Mouse (Mus musculus) embryonic facial prominence, embryonic 10.5 days (tissue): ENCODE measurements around the gene Slc24a4. TPM values are rescaled to one million over a fixed set of nuclear protein-coding genes. Genes with fewer than 3 reads are reported as not detected.
"Not testable (repeated sequence)": the region's sequence is repeated elsewhere in the genome, so short reads cannot be mapped to it uniquely, and the experiment has no call there.

Experiments used
- DNase-seq: peaks from one replicate; pipeline ENCODE4 v3.0.0-alpha.2; 2017; ENCODE audit warnings: low spot score
- H3K27ac ChIP-seq: fragments of 300-500 bp; sonication (generic); replicated peaks from 2 replicates; pipeline ENCODE4 v1.5.1; 2016; ENCODE audit warnings: mild to moderate bottlenecking
- H3K27me3 ChIP-seq: fragments of 300-500 bp; sonication (generic); replicated peaks from 2 replicates; pipeline ENCODE4 v1.6.1; 2016; ENCODE audit warnings: low read depth, mild to moderate bottlenecking; ENCODE audit not compliant: poor library complexity, severe bottlenecking
- H3K36me3 ChIP-seq: fragments of 300-500 bp; sonication (generic); replicated peaks from 2 replicates; pipeline ENCODE4 v1.6.1; 2016; ENCODE audit warnings: mild to moderate bottlenecking, moderate library complexity
- H3K4me1 ChIP-seq: fragments of 300-500 bp; sonication (generic); 2 replicates; pipeline ENCODE4 v1.6.1; 2016
- H3K4me3 ChIP-seq: fragments of 300-500 bp; sonication (generic); 2 replicates; pipeline ENCODE4 v1.5.1; 2016; ENCODE audit warnings: mild to moderate bottlenecking, moderate library complexity
- H3K9me3 ChIP-seq: fragments of 300-500 bp; sonication (generic); 2 replicates; pipeline ENCODE4 v1.6.1; 2016; ENCODE audit warnings: mild to moderate bottlenecking
- WGBS: fragments of 180-500 bp; shearing (Covaris S2); methylation state at CpG from one replicate; pipeline ENCODE4 v1.1.7; 2016; 5-methylcytosine and 5-hydroxymethylcytosine counted together
- polyA plus RNA-seq: library from polyadenylated mRNA; unstranded; fragments of >200 nt; fragmentation: Nextera tagmentation; extraction: Ambion mirVana; gene quantifications from 2 replicates; pipeline ENCODE4 v1.2.1, GENCODE M21; 2016

The Slc24a4 gene
- polyA plus RNA-seq, 1 experiment from 2014 or later = 0.05 TPM

GRCm38 (mm10) chr12:102261933-102262396 is 133.4 kb downstream of the Slc24a4 start:
- H3K27ac ChIP-seq = peak overlapping the region; percentile 26; the same call in 1 of the 2 replicates
- peaks cover 24% of the 10 kb centered on the region for H3K4me1 ChIP-seq
- no peaks in the 10 kb centered on the region for H3K36me3 ChIP-seq
- no peaks in the 10 kb centered on the region for H3K27me3 ChIP-seq
- DNase-seq = peak; percentile 49
- H3K4me3 ChIP-seq = no peak overlapping the region
- WGBS = 23% methylated on average over 8 of the region's 8 CpGs
- no peaks in the 10 kb centered on the region for H3K9me3 ChIP-seq

DNA sequence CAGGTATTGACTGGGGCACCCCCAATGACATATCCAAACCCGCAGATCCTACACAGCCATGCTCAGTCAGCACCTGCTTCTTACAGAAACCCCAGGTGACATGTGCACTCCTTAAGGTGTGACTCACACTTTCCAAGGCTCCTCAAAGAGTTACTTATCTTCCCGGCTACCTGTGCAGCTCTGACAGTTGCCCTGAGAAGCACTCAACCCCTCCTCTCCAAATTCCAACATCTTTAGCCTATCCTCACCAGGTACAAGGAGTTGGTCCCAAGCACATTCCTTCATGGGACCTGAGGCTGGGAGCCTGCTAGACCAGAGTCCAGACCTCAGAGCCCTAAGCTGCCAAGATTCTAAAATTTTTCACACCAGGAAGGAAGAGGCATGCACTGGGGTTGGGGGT is 134.3 kb downstream of the Slc24a4 start:
- Histone ChIP-seq H3K27ac (no peak overlapping the region), H3K27me3 (no peaks in the 10 kb centered on the region), H3K4me1 (peaks cover 24% of the 10 kb centered on the region), H3K9me3 (no peaks in the 10 kb centered on the region), H3K36me3 (no peaks in the 10 kb centered on the region), H3K4me3 (no peak overlapping the region)
- WGBS = 84% methylated on average over 2 of the region's 2 CpGs
- no peak for DNase-seq

GRCm38 (mm10) chr12:102263249-102263648 is 134.7 kb downstream of the Slc24a4 start:
- Histone ChIP-seq H3K4me1 (peaks cover 24% of the 10 kb centered on the region), H3K9me3 (no peaks in the 10 kb centered on the region), H3K4me3 (no peak overlapping the region), H3K27ac (no peak overlapping the region), H3K36me3 (no peaks in the 10 kb centered on the region), H3K27me3 (no peaks in the 10 kb centered on the region)
- DNase-seq = no peak

DNA sequence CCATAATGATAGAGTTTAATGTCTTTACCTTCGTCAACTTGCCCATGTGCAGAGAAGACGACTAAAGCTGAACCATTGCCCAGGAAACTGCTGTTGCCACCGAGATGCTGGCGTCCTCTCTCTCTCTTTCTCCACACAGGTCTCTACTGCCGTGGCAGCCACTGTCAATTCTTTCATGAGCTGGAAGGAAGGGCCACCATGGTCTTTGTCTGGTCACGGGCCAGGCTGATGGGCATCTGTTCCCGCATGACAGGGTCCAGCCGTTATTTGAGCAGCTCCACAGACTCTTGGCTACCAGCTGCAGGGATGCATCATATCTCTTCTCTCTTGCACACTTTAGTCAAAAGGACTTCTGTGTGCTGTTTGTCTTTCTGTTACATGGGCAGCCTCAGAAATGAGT is 137.9 kb downstream of the Slc24a4 start:
- Histone ChIP-seq H3K27ac (no peak overlapping the region), H3K27me3 (no peaks in the 10 kb centered on the region), H3K36me3 (no peaks in the 10 kb centered on the region), H3K9me3 (no peaks in the 10 kb centered on the region), H3K4me3 (no peak overlapping the region), H3K4me1 (peaks cover 18% of the 10 kb centered on the region)
- WGBS = 88% methylated on average over 8 of the region's 8 CpGs
- DNase-seq = no peak

GRCm38 (mm10) chr12:102269144-102269543 is 140.6 kb downstream of the Slc24a4 start:
- Histone ChIP-seq H3K4me1 (peaks cover 4% of the 10 kb centered on the region; the same call in 1 of the 2 replicates), H3K4me3 (no peak overlapping the region), H3K36me3 (no peaks in the 10 kb centered on the region), H3K9me3 (no peaks in the 10 kb centered on the region), H3K27me3 (no peaks in the 10 kb centered on the region), H3K27ac (no peak overlapping the region)
- WGBS = 50% methylated on average over 2 of the region's 2 CpGs
- no peak for DNase-seq

- no peaks in the 10 kb centered on the region for H3K27me3 ChIP-seq
- whole genome bisulfite sequencing = 84% methylated on average over 6 of the region's 6 CpGs
- H3K4me1 ChIP-seq = peaks cover 4% of the 10 kb centered on the region; the same call in 1 of the 2 replicates
- DNase-seq = no peak
- H3K9me3 ChIP-seq = no peaks in the 10 kb centered on the region
- no peaks in the 10 kb centered on the region for H3K36me3 ChIP-seq
- H3K27ac ChIP-seq = 0 out of 2 replicates have a peak overlapping the region, but pooled peaks have one; percentile 14
- H3K4me3 ChIP-seq = no peak overlapping the region
These were observed 142.4 kb downstream of the Slc24a4 start for GRCm38 (mm10) chr12:102270776-102271405.

- H3K9me3 ChIP-seq = no peaks in the 10 kb centered on the region
- H3K27me3 ChIP-seq = no peaks in the 10 kb centered on the region
- 69% methylated on average over 4 of the region's 4 CpGs for WGBS
- DNase-seq = no peak
- no peaks in the 10 kb centered on the region for H3K36me3 ChIP-seq
- no peak overlapping the region for H3K4me3 ChIP-seq
- H3K4me1 ChIP-seq = peaks cover 4% of the 10 kb centered on the region; the same call in 1 of the 2 replicates
- H3K27ac ChIP-seq = 0 out of 2 replicates have a peak overlapping the region, but pooled peaks have one; percentile 14
These were observed 142.9 kb downstream of the Slc24a4 start for GRCm38 (mm10) chr12:102271447-102271846.

GRCm38 (mm10) chr12:102275833-102276443 is 147.4 kb downstream of the Slc24a4 start:
- Histone ChIP-seq H3K36me3 (no peaks in the 10 kb centered on the region), H3K9me3 (0 out of 2 replicates have a peak, but pooled peaks cover 2% of the 10 kb centered on the region), H3K27me3 (no peaks in the 10 kb centered on the region), H3K27ac (no peak overlapping the region), H3K4me1 (peaks cover 4% of the 10 kb centered on the region; the same call in 1 of the 2 replicates), H3K4me3 (no peak overlapping the region)
- 65% methylated on average over 7 of the region's 7 CpGs for WGBS
- no peak for DNase-seq

- 79% methylated on average over 4 of the region's 4 CpGs for WGBS
These were observed 151.8 kb downstream of the Slc24a4 start for GRCm38 (mm10) chr12:102280290-102280689.

DNA sequence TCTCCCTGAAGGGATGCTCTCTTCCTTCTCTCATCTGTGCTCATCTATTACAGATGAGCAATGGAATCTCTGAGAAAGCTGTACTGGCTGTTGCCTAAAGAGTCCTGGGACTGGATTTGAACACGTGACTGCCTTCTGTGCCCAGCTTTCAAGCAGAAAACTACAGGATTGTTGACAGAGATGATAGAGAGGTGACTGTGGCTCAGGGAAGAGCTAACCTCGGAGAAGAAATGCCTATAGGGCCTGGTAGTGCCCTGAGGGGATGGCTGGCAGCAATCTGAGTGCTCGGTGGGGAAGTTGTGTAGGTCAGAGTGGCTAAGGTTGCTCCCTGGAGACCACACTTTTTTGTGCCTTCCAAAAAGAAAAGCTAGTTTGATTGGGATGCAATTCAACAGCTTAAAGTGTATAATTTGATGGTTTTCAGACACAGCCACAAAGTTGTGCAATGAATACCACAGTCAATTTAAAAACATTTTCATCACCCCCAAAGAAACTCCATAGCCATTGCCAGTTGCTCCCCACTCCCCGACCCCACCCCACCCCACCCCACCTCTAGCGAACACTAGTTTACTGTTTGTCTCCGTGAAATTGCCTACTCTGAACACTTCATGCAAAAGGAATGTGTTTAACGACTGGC is 152.5 kb downstream of the Slc24a4 start:
- WGBS = 63% methylated on average over 7 of the region's 7 CpGs
- Histone ChIP-seq H3K4me3 (no peak overlapping the region), H3K27me3 (peaks cover 43% of the 10 kb centered on the region), H3K4me1 (peaks cover 20% of the 10 kb centered on the region), H3K9me3 (0 out of 2 replicates have a peak, but pooled peaks cover 2% of the 10 kb centered on the region), H3K36me3 (no peaks in the 10 kb centered on the region), H3K27ac (no peak overlapping the region)
- DNase-seq = no peak

More at GRCm38 (mm10) chr12:102280290-102280689, 151.8 kb downstream of the Slc24a4 start:
- not testable (repeated sequence) for H3K36me3 ChIP-seq, H3K9me3 ChIP-seq, H3K27ac ChIP-seq, DNase-seq, H3K4me3 ChIP-seq
- H3K27me3 ChIP-seq = peaks cover 36% of the 10 kb centered on the region
- peaks cover 20% of the 10 kb centered on the region for H3K4me1 ChIP-seq

GRCm38 (mm10) chr12:102282126-102282525 is 153.6 kb downstream of the Slc24a4 start:
- Histone ChIP-seq H3K36me3 (no peaks in the 10 kb centered on the region), H3K9me3 (0 out of 2 replicates have a peak, but pooled peaks cover 2% of the 10 kb centered on the region), H3K4me1 (peaks cover 24% of the 10 kb centered on the region), H3K27ac (no peak overlapping the region), H3K4me3 (no peak overlapping the region), H3K27me3 (peaks cover 51% of the 10 kb centered on the region)
- WGBS = 65% methylated on average over 2 of the region's 2 CpGs
- DNase-seq = no peak

DNA sequence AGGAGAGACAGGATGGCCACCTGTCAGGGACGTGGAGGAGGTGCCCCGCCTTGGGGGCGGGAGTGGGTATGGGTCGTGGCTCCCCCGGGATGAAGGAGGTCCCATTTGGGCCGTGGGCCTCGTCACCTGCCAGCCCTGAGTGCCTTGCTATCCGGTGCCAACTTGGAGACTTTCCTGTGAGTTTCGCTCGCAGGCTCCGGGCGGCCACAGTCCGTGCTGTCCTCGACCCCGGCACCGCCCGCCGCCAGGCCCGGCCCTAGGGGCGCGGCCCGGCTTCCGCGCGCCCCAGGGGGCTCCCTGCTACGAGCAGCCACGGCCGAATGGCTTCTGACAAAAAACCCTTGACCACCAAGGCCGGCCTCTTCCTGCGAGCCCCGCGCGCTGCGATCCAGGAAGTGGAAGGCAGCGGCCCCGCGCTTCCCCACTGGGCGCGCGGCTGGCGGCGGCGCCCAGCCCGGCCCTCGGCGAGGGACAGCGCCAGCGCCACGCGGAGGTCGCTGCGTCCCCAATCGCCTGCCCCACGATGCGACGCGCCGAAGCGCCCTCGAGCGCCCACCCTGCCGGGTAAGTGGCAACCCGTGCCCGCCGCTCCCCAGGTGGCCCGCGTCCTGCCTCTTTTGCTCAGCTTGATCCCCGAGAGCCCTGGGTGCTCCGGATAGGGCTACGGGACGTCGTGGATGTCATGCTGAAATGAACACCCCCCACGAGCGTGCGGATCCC is 154.4 kb downstream of the Slc24a4 start, which contains the start of gene Rin3:
Gene Rin3, plus strand, starts transcription at position 286 of the 720 bp plus-strand sequence.
- Histone ChIP-seq H3K27ac (peak within 1 kb of the TSS; percentile 84), H3K27me3 (peaks cover 51% of the 10 kb centered on the region), H3K36me3 (no peaks in the 10 kb centered on the region), H3K4me3 (peak within 1 kb of the TSS; percentile 75), H3K4me1 (peaks cover 24% of the 10 kb centered on the region), H3K9me3 (0 out of 2 replicates have a peak, but pooled peaks cover 2% of the 10 kb centered on the region)
- under 1% methylated on average over 75 of the region's 75 CpGs for WGBS
- DNase-seq = peak; percentile 69
